Mouse (Mus musculus): ENCODE data around the gene Kank1.

GRCm38 (mm10) chr19:25334360-25334759 is 97.6 kb downstream of the Kank1 start:
- TF ChIP-seq TAL1 (IDR thresholded peaks at IDR 0.05; ENCODE audit: low read length) (no peak), GATA1 (IDR thresholded peaks at IDR 0.05; ENCODE audit: low read length) (no peak)
